Mouse (Mus musculus): ENCODE data around the gene Smad9.
"Not testable (repeated sequence)": the region's sequence is repeated elsewhere in the genome, so short reads cannot be mapped to it uniquely, and the experiment has no call there.

Gene Smad9

GRCm38 (mm10) chr3:54759211-54759610 is 3.8 kb downstream of the Smad9 start:
- DNase-seq, result no peak

- no peak for DNase-seq
Measured at GRCm38 (mm10) chr3:54760321-54761115, 5.1 kb downstream of the Smad9 start.

GRCm38 (mm10) chr3:54761258-54761657 is 5.9 kb downstream of the Smad9 start:
- no peak for DNase-seq

- DNase-seq, result peak; percentile 33
Measured at GRCm38 (mm10) chr3:54764418-54764817, 9.0 kb downstream of the Smad9 start.

- DNase-seq, result not testable (repeated sequence)
Measured at GRCm38 (mm10) chr3:54765521-54765920, 10.1 kb downstream of the Smad9 start.

GRCm38 (mm10) chr3:54766034-54766433 is 10.7 kb downstream of the Smad9 start:
- DNase-seq, result no peak

- no peak for DNase-seq
Measured at GRCm38 (mm10) chr3:54766811-54767210, 11.4 kb downstream of the Smad9 start.

GRCm38 (mm10) chr3:54768592-54768991 is 13.2 kb downstream of the Smad9 start:
- DNase-seq, result no peak

- DNase-seq, result peak; percentile 68
Measured at GRCm38 (mm10) chr3:54769349-54770275, 14.2 kb downstream of the Smad9 start.

- DNase-seq, result no peak
Measured at GRCm38 (mm10) chr3:54773613-54774012, 18.2 kb downstream of the Smad9 start.

GRCm38 (mm10) chr3:54775989-54776631 is 20.7 kb downstream of the Smad9 start:
- DNase-seq, result no peak

- DNase-seq, result no peak
Measured at GRCm38 (mm10) chr3:54790601-54791000, 35.2 kb downstream of the Smad9 start.

GRCm38 (mm10) chr3:54791822-54792677 is 36.7 kb downstream of the Smad9 start:
- DNase-seq, result no peak

- DNase-seq, result no peak
Measured at GRCm38 (mm10) chr3:54793762-54794161, 38.4 kb downstream of the Smad9 start.

GRCm38 (mm10) chr3:54795379-54795778 is 40.0 kb downstream of the Smad9 start:
- DNase-seq, result no peak

- DNase-seq, result no peak
Measured at GRCm38 (mm10) chr3:54795806-54796205, 40.4 kb downstream of the Smad9 start.

- DNase-seq, result peak; percentile 59
Measured at GRCm38 (mm10) chr3:54797211-54797610, 41.8 kb downstream of the Smad9 start.

GRCm38 (mm10) chr3:54803713-54804112 is 48.3 kb downstream of the Smad9 start:
- no peak for DNase-seq

- DNase-seq, result no peak
Measured at GRCm38 (mm10) chr3:54807061-54807661, 51.8 kb downstream of the Smad9 start.

- DNase-seq, result peak; percentile 96
Measured at GRCm38 (mm10) chr3:54807666-54808217, 52.4 kb downstream of the Smad9 start, which contains the start of gene Rfxap. Rfxap (minus strand) TSS chr3:54807791.

GRCm38 (mm10) chr3:54809111-54809510 is 53.7 kb downstream of the Smad9 start:
- DNase-seq, result no peak

Data from retina, postnatal 1 day (tissue).